In the genomic region with DNA sequence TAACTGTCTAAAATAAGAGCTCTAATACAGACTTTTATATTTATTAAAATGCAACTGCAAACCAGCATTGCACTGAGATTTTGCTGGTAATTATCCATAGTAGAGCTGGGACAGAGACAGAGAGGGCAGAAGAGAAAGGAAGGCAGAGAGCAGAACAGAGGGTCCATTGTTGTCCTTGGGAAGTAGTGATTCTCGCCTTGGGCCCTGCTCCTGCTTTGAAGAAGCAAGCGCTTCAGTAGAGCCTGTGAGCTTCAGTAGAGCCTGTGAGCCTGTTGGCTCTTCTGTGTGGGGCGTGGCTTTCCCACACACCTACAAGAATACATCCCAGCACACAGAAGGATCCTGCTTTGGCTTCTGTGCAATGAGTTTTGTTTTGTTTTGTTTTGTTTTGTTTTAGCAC, we compare ENCODE assay signal across 12 mouse cellular contexts. TPM values are rescaled to one million over a fixed set of nuclear protein-coding genes. Genes with fewer than 3 reads are reported as not detected.
A peak's percentile ranks its signal among the peaks of the same experiment; 100 is the strongest.
DNase-seq lines count a peak whose midpoint lies in the region; ATAC-seq and TF ChIP-seq lines count a peak whose summit lies in the region.
"Had no signal": no experiment of that assay in that cellular context is flagged by ENCODE, and none has a peak within 500 bp of the region (broad histone marks: within the 10 kb centered on the region; RNA-seq: fewer than 3 reads in every experiment).

No protein-coding gene starts in this region.

- no peak for TF ChIP-seq CTCF in hindbrain, postnatal 0 days (IDR thresholded peaks at IDR 0.05; ENCODE audit: low read depth)
- no peak for TF ChIP-seq CTCF in cerebellum, adult 2 months (IDR thresholded peaks at IDR 0.05; ENCODE audit: borderline replicate concordance, insufficient read depth, low read depth, low read length)

- H3K4me2 ChIP-seq in neural tube, embryonic 11.5 days (ENCODE audit: low read depth), result no peak overlapping the region
- H3K4me2 ChIP-seq in forebrain, embryonic 12.5 days, result no peak overlapping the region
- no peak overlapping the region for H3K4me2 ChIP-seq in hindbrain, postnatal 0 days (ENCODE audit: low read depth, low read length)
- H3K4me2 ChIP-seq: liver, embryonic 13.5 days had no signal

- DNase-seq in neural tube, embryonic 11.5 days (ENCODE audit: low spot score), result peak; percentile 24
- DNase-seq in neural tube, embryonic 10.5 days (ENCODE audit: extremely low spot score, low spot score), result no peak
- DNase-seq in hindbrain, postnatal 0 days (ENCODE audit: low spot score), result peak; percentile 17
- DNase-seq in retina, embryonic 14.5 days (ENCODE audit: low spot score), result peak; percentile 33
- no peak for DNase-seq in adrenal gland, adult 18-20 months (ENCODE audit: low spot score in 2 of 2)
- DNase-seq in cerebellum, adult 2 months, result no peak
- DNase-seq in spleen, adult 12 weeks (ENCODE audit: low spot score), result no peak
- DNase-seq: kidney, postnatal 25 days; liver, embryonic 13.5 days; thymus, postnatal 14 days had no signal

- H3K9ac ChIP-seq in neural tube, embryonic 11.5 days (ENCODE audit: low read length), result no peak overlapping the region
- H3K9ac ChIP-seq in forebrain, embryonic 12.5 days, result no peak overlapping the region
- H3K9ac ChIP-seq in hindbrain, postnatal 0 days (replicated peaks; ENCODE audit: low read length), result no peak overlapping the region
- H3K9ac ChIP-seq: liver, embryonic 13.5 days had no signal

- ATAC-seq in neural tube, embryonic 11.5 days (ENCODE audit: insufficient read depth, low FRiP score, low TSS enrichment), result peak; percentile 70
- peak; percentile 88 for ATAC-seq in forebrain, embryonic 12.5 days (ENCODE audit: low FRiP score)
- ATAC-seq in hindbrain, postnatal 0 days, result peak; percentile 83

- TF ChIP-seq POLR2A in cerebellum, adult 2 months (IDR thresholded peaks at IDR 0.05; ENCODE audit: borderline replicate concordance, insufficient read depth, low read length), result no peak

- H3K27me3 ChIP-seq in neural tube, embryonic 11.5 days (ENCODE audit: control insufficient read depth, insufficient read depth, low read length), result no peaks in the 10 kb centered on the region
- no peaks in the 10 kb centered on the region for H3K27me3 ChIP-seq in forebrain, embryonic 12.5 days
- H3K27me3 ChIP-seq in hindbrain, postnatal 0 days (ENCODE audit: insufficient read depth, low read length), result no peaks in the 10 kb centered on the region
- no peaks in the 10 kb centered on the region for H3K27me3 ChIP-seq in cerebellum, adult 2 months (ENCODE audit: control insufficient read depth, insufficient read depth, low read length)
- H3K27me3 ChIP-seq: liver, embryonic 13.5 days had no signal

- no peak overlapping the region for H3K4me3 ChIP-seq in neural tube, embryonic 11.5 days (ENCODE audit: low read depth, low read length)
- no peak overlapping the region for H3K4me3 ChIP-seq in forebrain, embryonic 12.5 days (replicated peaks)
- H3K4me3 ChIP-seq in hindbrain, postnatal 0 days (ENCODE audit: low read length), result no peak overlapping the region
- no peak overlapping the region for H3K4me3 ChIP-seq in cerebellum, adult 2 months (replicated peaks; ENCODE audit: insufficient read depth, low read depth, low read length)
- H3K4me3 ChIP-seq: heart, embryonic 10.5 days; liver, embryonic 13.5 days had no signal

- no peaks in the 10 kb centered on the region for H3K36me3 ChIP-seq in neural tube, embryonic 11.5 days (ENCODE audit: control insufficient read depth, insufficient read depth, low read length)
- no peaks in the 10 kb centered on the region for H3K36me3 ChIP-seq in forebrain, embryonic 12.5 days (replicated peaks)
- H3K36me3 ChIP-seq in hindbrain, postnatal 0 days (ENCODE audit: insufficient read depth, low read length), result no peaks in the 10 kb centered on the region
- H3K36me3 ChIP-seq: heart, embryonic 10.5 days; liver, embryonic 13.5 days had no signal

- 0 out of 2 replicates have a peak, but pooled peaks cover 2% of the 10 kb centered on the region for H3K4me1 ChIP-seq in neural tube, embryonic 11.5 days (ENCODE audit: control insufficient read depth, insufficient read depth, low read length)
- peaks cover 12% of the 10 kb centered on the region for H3K4me1 ChIP-seq in forebrain, embryonic 12.5 days
- no peaks in the 10 kb centered on the region for H3K4me1 ChIP-seq in hindbrain, postnatal 0 days (ENCODE audit: insufficient read depth, low read length)
- H3K4me1 ChIP-seq in cerebellum, adult 2 months (ENCODE audit: control insufficient read depth, insufficient read depth, low read length), result no peaks in the 10 kb centered on the region

- H3K9me3 ChIP-seq in neural tube, embryonic 11.5 days (ENCODE audit: control insufficient read depth, low read length), result no peaks in the 10 kb centered on the region
- no peaks in the 10 kb centered on the region for H3K9me3 ChIP-seq in forebrain, embryonic 12.5 days
- no peaks in the 10 kb centered on the region for H3K9me3 ChIP-seq in hindbrain, postnatal 0 days (ENCODE audit: low read length)
- H3K9me3 ChIP-seq: heart, embryonic 10.5 days; liver, embryonic 13.5 days had no signal

- WGBS in neural tube, embryonic 11.5 days, result 19% methylated on average over 3 of the region's 3 CpGs
- WGBS in forebrain, embryonic 12.5 days, result 27% methylated on average over 3 of the region's 3 CpGs
- WGBS in hindbrain, postnatal 0 days, result 42% methylated on average over 3 of the region's 3 CpGs
- 75% methylated on average over 3 of the region's 3 CpGs for WGBS in cerebellum, adult 2 months

- H3K27ac ChIP-seq in neural tube, embryonic 11.5 days (ENCODE audit: low read depth, low read length), result no peak overlapping the region
- peak overlapping the region; percentile 57 for H3K27ac ChIP-seq in forebrain, embryonic 12.5 days
- peak overlapping the region; percentile 16; the same call in 1 of the 2 replicates for H3K27ac ChIP-seq in hindbrain, postnatal 0 days
- no peak overlapping the region for H3K27ac ChIP-seq in cerebellum, adult 2 months (ENCODE audit: insufficient read depth, low read length)
- H3K27ac ChIP-seq: heart, embryonic 10.5 days; liver, embryonic 13.5 days had no signal

RNA-seq across cellular contexts. Expression of gene Cd47, which starts 47.0 kb away (rescaled TPM):
- polyA plus RNA-seq in neural tube, embryonic 11.5 days (2014; fragmentation: Nextera tagmentation; extraction: Ambion mirVana), result 63.8 and 68.6 TPM in 2 replicates
- polyA plus RNA-seq in forebrain, embryonic 12.5 days (2016; fragmentation: Nextera tagmentation; extraction: Ambion mirVana), result 61.0 and 61.4 TPM in 2 replicates
- total RNA-seq in hindbrain, postnatal 0 days (2014; rRNA removed), result 38.9 and 44.3 TPM in 2 replicates
- polyA plus RNA-seq in hindbrain, postnatal 0 days (2015; fragmentation: Nextera tagmentation; extraction: Ambion mirVana), result 235 and 238 TPM in 2 replicates
- 100 to 1,000 TPM in 1 of 2 experiments, 10 to 100 TPM in 1; 87.8 to 195 TPM for total RNA-seq in adrenal gland, adult 18-20 months (2021)
- 123 and 133 TPM in 2 replicates for polyA plus RNA-seq in cerebellum, adult 2 months (2012; rRNA removed)

RNA-seq across cellular contexts. Expression of gene Ift57, which starts 54.3 kb away (rescaled TPM):
- 26.0 and 27.1 TPM in 2 replicates for polyA plus RNA-seq in neural tube, embryonic 11.5 days (2014; fragmentation: Nextera tagmentation; extraction: Ambion mirVana)
- 36.6 and 39.0 TPM in 2 replicates for polyA plus RNA-seq in forebrain, embryonic 12.5 days (2016; fragmentation: Nextera tagmentation; extraction: Ambion mirVana)
- 10.0 and 11.0 TPM in 2 replicates for total RNA-seq in hindbrain, postnatal 0 days (2014; rRNA removed)
- 46.2 and 51.9 TPM in 2 replicates for polyA plus RNA-seq in hindbrain, postnatal 0 days (2015; fragmentation: Nextera tagmentation; extraction: Ambion mirVana)
- total RNA-seq in adrenal gland, adult 18-20 months (2021), result 10 to 100 TPM; 25.9 to 33.2 TPM
- 37.7 and 39.0 TPM in 2 replicates for polyA plus RNA-seq in cerebellum, adult 2 months (2012; rRNA removed)

Comparison
In these comparisons a context has a peak if more than half of its experiments do, and no peak if none do; other contexts are left out.
1. DNase-seq: peak in neural tube, embryonic 11.5 days (single experiment), hindbrain, postnatal 0 days (single experiment) and retina, embryonic 14.5 days (single experiment); none in neural tube, embryonic 10.5 days (single experiment), adrenal gland, adult 18-20 months (0 of 2), cerebellum, adult 2 months (0 of 2) and spleen, adult 12 weeks (single experiment).
2. H3K27ac ChIP-seq: peak in forebrain, embryonic 12.5 days (single experiment) and hindbrain, postnatal 0 days (single experiment); none in neural tube, embryonic 11.5 days (single experiment) and cerebellum, adult 2 months (single experiment).
3. Peak in every context shown above with its lines, with median percentiles within 50 percentile points of each other: ATAC-seq.